Mouse (Mus musculus) layer of hippocampus, adult 8-10 months (tissue): Measurements from ENCODE around the gene Gm36176. TPM values are rescaled to one million over a fixed set of nuclear protein-coding genes. Genes with fewer than 3 reads are reported as not detected.

Source experiments
- DNase-seq, 2 experiments: peaks; one replicate each; pipeline ENCODE4 v3.0.0; 2022; ENCODE audit warnings: low spot score in 2 of 2
- total RNA-seq, 4 experiments: library from RNA; stranded (reverse); gene quantifications; 2 replicates each; pipeline ENCODE4 v1.2.4; 2022

Gene Gm36176
- total RNA-seq, 4 experiments from 2014 or later, result not detected

GRCm38 (mm10) chr10:77880305-77880704, 33.7 kb downstream of the Gm36176 start:
- no peak for DNase-seq

DNA sequence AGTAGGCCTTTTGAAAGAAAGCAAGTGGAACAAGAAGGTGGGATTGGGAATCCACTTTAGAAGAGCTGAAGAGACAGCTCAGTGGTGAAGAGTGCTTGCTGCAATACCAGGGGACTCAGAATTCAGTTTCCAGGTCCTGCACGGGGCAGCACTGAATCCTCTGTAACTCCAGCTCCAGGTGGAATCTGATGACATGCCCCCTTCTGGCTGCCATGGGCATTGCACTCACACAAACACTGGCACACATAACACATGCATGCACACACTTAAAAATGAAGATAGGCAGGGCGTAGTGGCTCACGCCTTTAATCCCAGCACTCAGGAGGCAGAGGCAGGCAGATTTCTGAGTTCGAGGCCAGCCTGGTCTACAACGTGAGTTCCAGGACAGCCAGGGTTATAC, 36.0 kb downstream of the Gm36176 start:
- DNase-seq, result no peak

GRCm38 (mm10) chr10:77886007-77886747, 39.6 kb downstream of the Gm36176 start:
- no peak for DNase-seq

- DNase-seq, result no peak
Measured at GRCm38 (mm10) chr10:77890987-77891565, 44.5 kb downstream of the Gm36176 start.

DNA sequence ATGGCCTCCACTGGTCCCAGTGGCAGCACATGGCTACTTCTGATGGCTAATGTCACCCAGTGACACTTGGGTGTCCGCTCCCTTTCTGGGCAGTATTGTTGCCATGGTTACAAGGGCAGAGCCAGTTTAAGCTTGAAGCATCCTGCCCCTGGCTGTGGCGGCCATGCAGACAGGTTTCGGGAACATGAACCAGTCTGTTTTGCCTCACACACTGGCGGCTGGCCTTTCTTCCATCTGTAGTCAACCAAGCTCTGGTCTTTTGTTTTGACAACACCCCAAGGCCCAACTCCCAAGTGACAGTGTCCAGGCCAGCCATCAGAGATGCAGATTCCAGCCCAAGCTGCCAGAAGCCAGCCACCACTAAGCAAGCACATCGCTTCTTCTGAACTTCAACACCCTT, 49.0 kb downstream of the Gm36176 start:
- no peak for DNase-seq

Other genes starting within 250 kb of the Gm36176 start
- gene Sumo3, start 240.7 kb upstream of the Gm36176 start, total RNA-seq, result 100 to 1,000 TPM; 144 to 152 (median 147) TPM
- 10 to 100 TPM in 3 of 4 experiments, 1 to 10 TPM in 1; 7.6 to 33.3 (median 12.1) TPM for gene Gm49325, start 240.6 kb upstream of the Gm36176 start, total RNA-seq
- gene Ube2g2, start 224.5 kb upstream of the Gm36176 start, total RNA-seq, result 10 to 100 TPM; 64.2 to 89.9 (median 76.6) TPM
- gene Tspear, start 160.2 kb upstream of the Gm36176 start, total RNA-seq, result not detected
- gene Gm19402, start 156.0 kb upstream of the Gm36176 start, total RNA-seq, result not detected
- gene Gm9508, start 149.6 kb upstream of the Gm36176 start, total RNA-seq, result not detected
- not detected for gene Gm10272, start 140.2 kb upstream of the Gm36176 start, total RNA-seq
- not detected for gene Gm10024, start 135.3 kb upstream of the Gm36176 start, total RNA-seq
- not detected for gene Gm10142, start 131.0 kb upstream of the Gm36176 start, total RNA-seq
- gene Krtap12-1, start 126.2 kb upstream of the Gm36176 start, total RNA-seq, result not detected
- gene Gm10100, start 120.3 kb upstream of the Gm36176 start, total RNA-seq, result not detected
- not detected for gene Gm18596, start 104.2 kb upstream of the Gm36176 start, total RNA-seq
- not detected for gene Gm9736, start 95.4 kb upstream of the Gm36176 start, total RNA-seq
- not detected for gene Gm3233, start 87.1 kb upstream of the Gm36176 start, total RNA-seq
- not detected for gene Gm3238, start 75.5 kb upstream of the Gm36176 start, total RNA-seq
- not detected for gene Gm7138, start 69.9 kb upstream of the Gm36176 start, total RNA-seq
- gene Gm3250, start 64.3 kb upstream of the Gm36176 start, total RNA-seq, result not detected
- gene Gm7137, start 58.6 kb upstream of the Gm36176 start, total RNA-seq, result not detected
- not detected for gene Gm9639, start 51.7 kb upstream of the Gm36176 start, total RNA-seq
- not detected for gene Gm19668, start 47.7 kb upstream of the Gm36176 start, total RNA-seq
- not detected for gene Gm9507, start 35.0 kb upstream of the Gm36176 start, total RNA-seq
- gene Gm2696, start 32.1 kb upstream of the Gm36176 start, total RNA-seq, result not detected
- gene Krtap10-4, start 19.7 kb upstream of the Gm36176 start, total RNA-seq, result not detected
- gene Krtap10-10, start 10.9 kb upstream of the Gm36176 start, total RNA-seq, result not detected
- gene Gm10318, start 6.1 kb downstream of the Gm36176 start, total RNA-seq, result not detected
- not detected for gene Gm3285, start 15.2 kb downstream of the Gm36176 start, total RNA-seq
- 1 to 10 TPM; 4.5 to 7.7 (median 5.4) TPM for gene Lrrc3, start 55.7 kb downstream of the Gm36176 start, total RNA-seq
- 10 to 100 TPM; 43.0 to 47.6 (median 45.7) TPM for gene Trpm2, start 123.8 kb downstream of the Gm36176 start, total RNA-seq
- gene 1810043G02Rik, start 131.7 kb downstream of the Gm36176 start, total RNA-seq, result 10 to 100 TPM; 36.6 to 46.0 (median 40.5) TPM
- gene Pfkl, start 163.3 kb downstream of the Gm36176 start, total RNA-seq, result 100 to 1,000 TPM; 224 to 240 (median 229) TPM
- gene Dnmt3l, start 195.1 kb downstream of the Gm36176 start, total RNA-seq, result under 1 TPM in 3 of 4 experiments, not detected in 1; 0.29 to 0.72 (median 0.30) TPM
- gene Aire, start 196.8 kb downstream of the Gm36176 start, total RNA-seq, result under 1 TPM; 0.56 to 0.93 (median 0.63) TPM
- gene Icosl, start 222.5 kb downstream of the Gm36176 start, total RNA-seq, result 10 to 100 TPM; 12.1 to 13.2 (median 13.0) TPM